Comparison of ENCODE assay signal across 8 mouse cellular contexts in the genomic region with DNA sequence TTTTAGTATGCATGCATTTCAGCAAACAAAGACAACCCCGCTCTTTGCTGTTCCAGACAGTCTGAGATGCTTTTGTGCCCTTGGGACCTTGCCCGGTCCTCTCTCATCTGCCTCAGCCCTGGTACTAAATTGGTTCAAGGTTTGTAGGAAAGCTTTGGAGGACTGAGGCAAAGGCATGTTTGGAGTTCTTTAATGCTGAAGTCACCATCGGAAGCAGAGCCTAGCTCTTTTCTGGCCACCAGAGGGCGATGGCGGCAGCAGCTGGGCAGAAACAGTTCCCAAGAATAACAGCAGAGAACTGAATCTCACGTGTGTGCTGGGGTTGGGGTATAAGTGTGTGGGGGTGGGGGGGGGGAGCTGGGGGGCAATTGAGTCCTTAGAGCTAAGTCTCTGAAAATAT. TPM values are rescaled to one million over a fixed set of nuclear protein-coding genes. Genes with fewer than 3 reads are reported as not detected.
DNase-seq lines count a peak whose midpoint lies in the region; ATAC-seq and TF ChIP-seq lines count a peak whose summit lies in the region.

No protein-coding gene starts in this region.

- H3K4me3 ChIP-seq in liver, embryonic 12.5 days = no peak overlapping the region
- no peak overlapping the region for H3K4me3 ChIP-seq in bone marrow macrophage, adult 2 months (ENCODE audit: insufficient read depth, low read length)
- H3K4me3 ChIP-seq in hindbrain, embryonic 14.5 days (replicated peaks; ENCODE audit: low read length) = no peak overlapping the region
- H3K4me3 ChIP-seq in limb, embryonic 15.5 days = no peak overlapping the region

- no peak for TF ChIP-seq POLR2A in bone marrow macrophage, adult 2 months (IDR thresholded peaks at IDR 0.05; ENCODE audit: borderline replicate concordance, low read depth, low read length)

- no peak for ATAC-seq in liver, embryonic 12.5 days
- ATAC-seq in hindbrain, embryonic 14.5 days (ENCODE audit: low FRiP score) = no peak
- ATAC-seq in limb, embryonic 15.5 days (ENCODE audit: insufficient number of reproducible peaks, low FRiP score, low TSS enrichment, low read depth) = no peak
- no peak for ATAC-seq in megakaryocyte-erythroid progenitor cell, adult 5-6 weeks (replicated peaks; ENCODE audit: low FRiP score, low TSS enrichment, poor library complexity, severe bottlenecking)

- H3K36me3 ChIP-seq in liver, embryonic 12.5 days = no peaks in the 10 kb centered on the region
- no peaks in the 10 kb centered on the region for H3K36me3 ChIP-seq in hindbrain, embryonic 14.5 days (replicated peaks; ENCODE audit: control insufficient read depth, insufficient read depth)
- H3K36me3 ChIP-seq in limb, embryonic 15.5 days = no peaks in the 10 kb centered on the region

- peak; percentile 74 for TF ChIP-seq CTCF in bone marrow macrophage, adult 2 months (IDR thresholded peaks at IDR 0.05; ENCODE audit: low read depth, low read length)

- 15% methylated on average over 6 of the region's 6 CpGs for WGBS in liver, embryonic 12.5 days (ENCODE audit: insufficient replicate concordance)
- WGBS in hindbrain, embryonic 14.5 days = 8% methylated on average over 6 of the region's 6 CpGs
- WGBS in limb, embryonic 15.5 days = 8% methylated on average over 6 of the region's 6 CpGs

- H3K27me3 ChIP-seq in liver, embryonic 12.5 days (replicated peaks) = peaks cover 60% of the 10 kb centered on the region
- H3K27me3 ChIP-seq in hindbrain, embryonic 14.5 days (ENCODE audit: control insufficient read depth, insufficient read depth, low read length) = peaks cover 52% of the 10 kb centered on the region
- peaks cover 25% of the 10 kb centered on the region for H3K27me3 ChIP-seq in limb, embryonic 15.5 days

- peak; percentile 57 for DNase-seq in liver
- DNase-seq in fibroblast of lung, adult 2 months (ENCODE audit: low read depth) = peak; percentile 43
- DNase-seq in hindbrain, embryonic 14.5 days (ENCODE audit: low spot score) = peak; percentile 82
- DNase-seq in right cerebral cortex, postnatal 10 days (ENCODE audit: low spot score in 2 of 2) = peak; percentile 84 to 86

- H3K4me1 ChIP-seq in liver, embryonic 12.5 days = no peaks in the 10 kb centered on the region
- H3K4me1 ChIP-seq in bone marrow macrophage, adult 2 months (ENCODE audit: control insufficient read depth, insufficient read depth, low read length) = no peaks in the 10 kb centered on the region
- H3K4me1 ChIP-seq in hindbrain, embryonic 14.5 days (replicated peaks; ENCODE audit: control insufficient read depth, insufficient read depth, low read length) = peaks cover 14% of the 10 kb centered on the region; the same call in 1 of the 2 replicates
- peaks cover 44% of the 10 kb centered on the region for H3K4me1 ChIP-seq in limb, embryonic 15.5 days

- no peaks in the 10 kb centered on the region for H3K9me3 ChIP-seq in liver, embryonic 12.5 days (replicated peaks)
- no peaks in the 10 kb centered on the region for H3K9me3 ChIP-seq in hindbrain, embryonic 14.5 days (ENCODE audit: control insufficient read depth, low read length)
- no peaks in the 10 kb centered on the region for H3K9me3 ChIP-seq in limb, embryonic 15.5 days

- H3K4me2 ChIP-seq in liver, embryonic 12.5 days = no peak overlapping the region
- no peak overlapping the region for H3K4me2 ChIP-seq in hindbrain, embryonic 14.5 days (replicated peaks)
- H3K4me2 ChIP-seq in limb, embryonic 15.5 days = no peak overlapping the region

- no peak overlapping the region for H3K9ac ChIP-seq in liver, embryonic 12.5 days
- no peak overlapping the region for H3K9ac ChIP-seq in hindbrain, embryonic 14.5 days
- H3K9ac ChIP-seq in limb, embryonic 15.5 days = no peak overlapping the region

- no peak overlapping the region for H3K27ac ChIP-seq in liver, embryonic 12.5 days
- no peak overlapping the region for H3K27ac ChIP-seq in bone marrow macrophage, adult 2 months (ENCODE audit: insufficient read depth, low read depth, low read length)
- no peak overlapping the region for H3K27ac ChIP-seq in hindbrain, embryonic 14.5 days
- H3K27ac ChIP-seq in limb, embryonic 15.5 days = peak overlapping the region; percentile 48; the same call in 1 of the 2 replicates

RNA-seq across cellular contexts. Expression of a gene that starts 1.7 kb away (rescaled TPM):
- 1.1 and 1.6 TPM in 2 replicates for polyA plus RNA-seq in liver, embryonic 12.5 days (2016; fragmentation: Nextera tagmentation; extraction: Ambion mirVana)
- not detected in 2 replicates for polyA plus RNA-seq in bone marrow macrophage, adult 2 months (2012; ENCODE audit: insufficient read depth, insufficient read length, missing spikeins)
- 10.2 and 14.3 TPM in 2 replicates for polyA plus RNA-seq in hindbrain, embryonic 14.5 days (2014; fragmentation: Nextera tagmentation; extraction: Ambion mirVana)
- 18.2 and 20.8 TPM in 2 replicates for polyA plus RNA-seq in limb, embryonic 15.5 days (2015; fragmentation: Nextera tagmentation; extraction: Ambion mirVana)
- total RNA-seq in megakaryocyte-erythroid progenitor cell, adult 5-6 weeks (2014; fragmentation: Nextera tagmentation) = not detected in 2 replicates
- total RNA-seq in megakaryocyte-erythroid progenitor cell, adult 5-6 weeks (2017) = not detected in 2 replicates
